Mouse (Mus musculus): Measurements from ENCODE around the gene Pycr2.
"Not testable (repeated sequence)": the region's sequence is repeated elsewhere in the genome, so short reads cannot be mapped to it uniquely, and the experiment has no call there.

The Pycr2 gene

GRCm38 (mm10) chr1:180904815-180905080, 655 bp downstream of the Pycr2 start:
- intact Hi-C loops (cut with DNase I): no loop called here

GRCm38 (mm10) chr1:180905307-180905706, 1.2 kb downstream of the Pycr2 start:
- intact Hi-C loops (cut with DNase I): no loop called here

GRCm38 (mm10) chr1:180905876-180906275, 1.8 kb downstream of the Pycr2 start:
- intact Hi-C loops (cut with DNase I): no loop called here

GRCm38 (mm10) chr1:180906461-180907147, 2.5 kb downstream of the Pycr2 start:
- intact Hi-C loops (cut with DNase I): no loop called here

GRCm38 (mm10) chr1:180911138-180911537, 7.0 kb downstream of the Pycr2 start:
- intact Hi-C loops (cut with DNase I): no loop called here

GRCm38 (mm10) chr1:180911653-180912287, 7.7 kb downstream of the Pycr2 start:
- intact Hi-C loops (cut with DNase I): no loop called here

- intact Hi-C loops (cut with DNase I): no loop called here
These were observed 8.7 kb downstream of the Pycr2 start for GRCm38 (mm10) chr1:180912792-180913191.

- intact Hi-C loops (cut with DNase I): no loop called here
These were observed 9.7 kb downstream of the Pycr2 start for GRCm38 (mm10) chr1:180913797-180914196.

- intact Hi-C loops (cut with DNase I): no loop called here
These were observed 12.3 kb downstream of the Pycr2 start for GRCm38 (mm10) chr1:180916425-180916824.

GRCm38 (mm10) chr1:180917053-180917452, 13.0 kb downstream of the Pycr2 start:
- intact Hi-C loops (cut with DNase I): no loop called here

- intact Hi-C loops (cut with DNase I): no loop called here
These were observed 15.6 kb downstream of the Pycr2 start for GRCm38 (mm10) chr1:180919686-180920085.

- intact Hi-C loops (cut with DNase I): no loop called here
These were observed 18.4 kb downstream of the Pycr2 start for GRCm38 (mm10) chr1:180922273-180923048.

- intact Hi-C loops (cut with DNase I): no loop called here
These were observed 20.6 kb downstream of the Pycr2 start for GRCm38 (mm10) chr1:180924737-180925136.

- intact Hi-C loops (cut with DNase I): no loop called here
These were observed 22.2 kb downstream of the Pycr2 start for GRCm38 (mm10) chr1:180926286-180926685.

GRCm38 (mm10) chr1:180929599-180929998, 25.5 kb downstream of the Pycr2 start:
- intact Hi-C loops (cut with DNase I): no loop called here

GRCm38 (mm10) chr1:180931106-180931505, 27.0 kb downstream of the Pycr2 start:
- intact Hi-C loops (cut with DNase I): no loop called here

GRCm38 (mm10) chr1:180933659-180934058, 29.6 kb downstream of the Pycr2 start:
- intact Hi-C loops (cut with DNase I): no loop called here

GRCm38 (mm10) chr1:180934467-180935419, 30.6 kb downstream of the Pycr2 start, which contains the start of gene Lefty1:
Gene Lefty1, plus strand, starts transcription at chr1:180935022.
- intact Hi-C loops (cut with DNase I): no loop called here

GRCm38 (mm10) chr1:180936610-180937398, 32.7 kb downstream of the Pycr2 start:
- intact Hi-C loops (cut with DNase I): not testable (repeated sequence)

GRCm38 (mm10) chr1:180937631-180938030, 33.5 kb downstream of the Pycr2 start:
- intact Hi-C loops (cut with DNase I): not testable (repeated sequence)
